19 mouse cellular contexts compared by ENCODE assay signal in genomic region chr2:138482541-138482940, GRCm38 (mm10).
"Had no signal": no experiment of that assay in that cellular context is flagged by ENCODE, and none has a peak within 500 bp of the region (broad histone marks: within the 10 kb centered on the region; RNA-seq: fewer than 3 reads in every experiment).

No protein-coding gene starts in this region.

- H3K4me1 ChIP-seq: midbrain, embryonic 10.5 days; midbrain, embryonic 12.5 days; neural tube, embryonic 15.5 days had no signal

- ATAC-seq: midbrain, embryonic 16.5 days had no signal

- H3K9me3 ChIP-seq: midbrain, embryonic 10.5 days; midbrain, embryonic 12.5 days; neural tube, embryonic 13.5 days; neural tube, embryonic 15.5 days had no signal

- H3K9ac ChIP-seq: lung, embryonic 14.5 days; midbrain, embryonic 12.5 days; neural tube, embryonic 13.5 days; neural tube, embryonic 15.5 days had no signal

- H3K27ac ChIP-seq: midbrain, embryonic 10.5 days; midbrain, embryonic 12.5 days; neural tube, embryonic 13.5 days; neural tube, embryonic 15.5 days had no signal

- H3K4me2 ChIP-seq: lung, embryonic 14.5 days; midbrain, embryonic 12.5 days; neural tube, embryonic 13.5 days; neural tube, embryonic 15.5 days had no signal

- H3K36me3 ChIP-seq: midbrain, embryonic 10.5 days; midbrain, embryonic 12.5 days; neural tube, embryonic 13.5 days; neural tube, embryonic 15.5 days had no signal

- H3K4me3 ChIP-seq: midbrain, embryonic 10.5 days; midbrain, embryonic 12.5 days; myocyte; neural tube, embryonic 13.5 days; neural tube, embryonic 15.5 days had no signal

- DNase-seq: lung, adult 18-20 months; lung, embryonic 14.5 days; lung, postnatal 10 days; lung, postnatal 4 days; midbrain, embryonic 14.5 days; retina, postnatal 1 day; right cerebral cortex, adult 18-20 months; right cerebral cortex, postnatal 25 days; right cerebral cortex, postnatal 4 days; spleen, adult 18-20 months; thymus, adult 18-20 months; thymus, postnatal 14 days; thymus, postnatal 36 days had no signal

- H3K27me3 ChIP-seq: midbrain, embryonic 12.5 days; neural tube, embryonic 13.5 days; neural tube, embryonic 15.5 days had no signal
